Mouse (Mus musculus): ENCODE results near the gene Hsf2bp.

The Hsf2bp gene

DNA sequence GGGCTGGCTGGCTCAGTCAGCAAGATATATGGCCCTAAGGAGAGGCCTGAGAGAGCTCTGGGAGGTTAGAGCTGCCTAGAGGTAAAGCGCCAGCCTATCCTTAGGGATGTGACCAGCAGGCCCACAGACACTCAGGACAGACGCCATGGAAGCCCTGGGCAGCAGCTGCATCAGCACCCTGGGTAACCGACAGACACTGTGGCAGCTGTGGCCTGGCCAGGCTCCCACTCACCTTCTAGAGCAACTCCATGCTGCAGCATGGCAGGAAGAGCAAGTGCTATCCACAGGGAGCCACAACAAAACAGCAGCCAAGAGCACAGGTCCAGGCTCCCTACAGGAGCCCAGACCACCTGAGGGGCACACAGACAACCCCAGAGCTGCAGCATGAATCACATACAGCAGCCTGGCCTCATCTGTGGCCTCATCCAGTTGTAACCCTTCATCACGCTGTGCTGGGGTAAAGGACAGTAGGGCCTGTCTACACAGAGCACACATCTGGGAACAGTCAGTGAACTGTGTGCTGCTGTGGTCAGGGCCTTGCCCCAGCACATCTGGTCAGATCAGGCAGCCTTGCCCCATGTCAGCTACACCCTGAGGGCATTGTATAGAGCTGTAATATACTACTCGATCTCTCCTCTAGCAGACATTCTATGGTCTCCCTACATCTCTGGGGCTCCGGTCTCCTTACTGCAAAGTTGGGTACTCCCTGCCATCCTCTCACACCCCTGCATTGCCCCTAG is 100.9 kb downstream of the Hsf2bp start:
- DNase-seq = no peak

DNA sequence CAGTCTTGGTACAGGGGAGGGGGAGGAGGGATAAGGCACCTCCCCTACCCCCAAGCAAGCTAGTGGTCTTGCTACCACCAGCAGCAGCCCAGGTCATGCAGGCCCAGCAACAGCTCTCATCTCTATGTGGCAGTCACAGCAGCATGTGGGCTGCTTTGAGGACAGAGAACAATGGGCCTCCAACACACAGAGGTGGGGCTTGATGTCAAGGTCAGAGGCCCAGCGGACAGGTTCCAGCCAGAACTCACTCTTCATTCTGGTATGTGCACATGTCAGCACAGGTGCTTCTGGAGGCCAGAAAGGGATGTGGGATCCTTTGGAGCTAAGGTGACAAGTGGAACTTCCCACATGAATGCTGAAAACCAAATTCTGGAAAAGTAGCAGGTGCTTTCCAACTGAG is 102.2 kb downstream of the Hsf2bp start:
- DNase-seq = peak in 1 of 2 experiments; percentile 40

DNA sequence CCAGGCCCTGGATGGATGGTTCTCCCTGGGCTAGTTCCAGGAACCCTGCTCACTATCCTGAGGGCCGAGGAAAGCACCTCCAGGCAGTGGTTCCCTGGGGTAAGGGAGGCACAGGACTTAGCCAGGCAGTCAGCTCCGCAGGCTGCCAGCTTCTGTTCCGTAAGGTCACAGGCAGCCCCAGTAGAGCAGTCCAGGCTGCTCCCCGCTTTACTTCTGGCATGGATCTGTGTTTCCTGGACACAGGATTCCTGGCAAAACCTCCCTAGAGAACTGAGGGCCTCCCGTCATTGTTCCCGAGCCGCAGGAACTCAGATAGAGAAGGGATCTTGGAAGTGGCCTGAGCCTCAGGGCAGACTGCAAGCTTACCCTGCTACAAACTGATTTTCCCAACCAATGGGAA is 104.7 kb downstream of the Hsf2bp start:
- DNase-seq = peak; percentile 63 to 69

DNA sequence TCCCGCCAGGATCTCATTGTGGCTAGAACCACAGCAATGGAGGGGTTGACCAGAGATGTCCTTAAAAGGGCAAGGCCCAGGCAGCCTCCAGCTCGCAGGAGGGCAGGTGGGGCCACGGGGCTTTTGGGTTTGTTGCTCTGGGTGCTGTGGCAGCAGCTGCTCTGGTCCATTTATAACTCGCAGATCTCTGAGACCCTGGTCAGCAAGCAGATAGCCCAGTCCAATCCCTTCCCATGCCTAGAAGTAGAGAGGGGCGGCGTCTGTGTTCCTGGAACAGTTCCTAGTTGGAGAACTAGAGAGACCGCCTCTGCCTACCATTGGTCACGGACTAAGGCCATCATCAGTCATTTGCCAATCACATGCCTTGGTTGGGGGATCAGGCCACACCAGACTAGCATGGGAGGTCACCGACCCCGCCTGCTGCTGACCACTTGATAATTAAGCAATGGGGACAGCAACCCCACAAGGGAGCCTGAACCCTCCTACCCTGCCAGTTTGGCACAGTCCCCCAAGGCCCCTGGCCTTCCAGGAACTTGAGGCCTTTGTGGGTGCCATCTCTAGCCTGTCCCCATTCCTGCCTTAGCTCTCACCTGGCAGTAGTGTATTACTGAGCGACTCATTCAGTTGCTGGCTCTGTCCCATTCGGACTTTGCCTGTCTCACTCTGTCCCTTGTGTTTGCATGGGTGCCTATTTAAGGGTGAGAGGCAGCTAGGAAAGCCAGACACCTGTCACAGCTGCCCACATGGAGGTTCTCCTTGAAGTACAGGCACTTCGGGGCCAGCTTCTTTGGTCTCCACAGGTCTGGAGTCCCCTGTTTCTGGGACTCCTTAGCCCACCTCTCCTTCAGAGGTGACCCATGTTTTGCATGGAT is 106.1 kb downstream of the Hsf2bp start:
- DNase-seq = peak; percentile 61 to 79

DNA sequence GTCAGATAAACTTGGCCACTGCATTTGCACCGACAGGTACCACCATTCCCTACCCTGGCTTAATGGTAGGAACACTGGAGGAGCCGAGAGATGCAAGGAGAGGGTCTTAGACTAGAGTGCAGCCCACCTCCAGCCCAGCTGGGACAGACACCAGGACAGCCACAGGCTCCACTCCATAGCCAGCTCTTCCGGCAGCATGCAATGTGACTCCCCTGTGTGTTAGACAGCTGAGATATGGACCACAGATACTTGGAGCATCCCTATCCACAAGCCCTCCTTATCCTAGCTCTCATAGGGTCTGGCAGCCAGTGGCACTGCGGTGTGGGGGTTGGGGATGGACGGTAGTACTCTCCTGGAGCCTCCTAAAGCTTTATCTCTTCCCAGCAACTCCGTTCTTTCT is 107.1 kb downstream of the Hsf2bp start:
- no peak for DNase-seq

DNA sequence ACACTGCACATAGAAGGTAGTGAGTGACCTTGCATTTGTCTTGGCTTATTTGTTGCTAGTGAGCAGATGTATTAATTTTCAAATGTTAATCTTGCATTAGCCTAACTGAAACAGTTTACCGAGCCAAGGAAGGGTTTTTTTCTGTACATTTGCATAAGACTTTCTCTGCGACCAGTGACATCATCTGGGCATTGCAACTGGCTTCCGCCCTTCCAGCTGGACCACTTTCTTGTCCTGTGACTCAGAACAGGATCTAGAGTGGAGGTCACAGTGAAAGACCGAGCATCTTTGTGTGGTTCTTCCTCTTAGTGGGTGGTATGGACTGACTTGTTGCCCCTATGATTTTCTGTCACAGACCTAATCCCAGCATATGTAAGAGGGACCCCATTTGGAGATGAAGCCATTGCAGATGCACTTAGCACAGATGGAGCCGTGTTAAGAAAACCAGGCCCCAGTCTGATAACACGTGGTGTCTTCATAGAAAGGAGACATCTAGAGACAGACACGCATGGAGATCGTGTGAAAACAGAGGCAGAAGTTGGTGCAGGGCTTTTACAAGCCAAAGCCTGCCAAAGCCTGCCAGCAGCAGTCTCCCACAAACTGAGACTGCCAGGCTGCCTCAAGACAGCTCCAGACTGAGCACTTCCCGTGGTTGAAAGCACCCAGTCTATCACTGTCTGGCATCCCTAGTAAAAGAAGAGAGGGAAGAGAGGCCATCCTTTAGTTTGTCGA is 108.1 kb downstream of the Hsf2bp start:
- no peak for DNase-seq

DNA sequence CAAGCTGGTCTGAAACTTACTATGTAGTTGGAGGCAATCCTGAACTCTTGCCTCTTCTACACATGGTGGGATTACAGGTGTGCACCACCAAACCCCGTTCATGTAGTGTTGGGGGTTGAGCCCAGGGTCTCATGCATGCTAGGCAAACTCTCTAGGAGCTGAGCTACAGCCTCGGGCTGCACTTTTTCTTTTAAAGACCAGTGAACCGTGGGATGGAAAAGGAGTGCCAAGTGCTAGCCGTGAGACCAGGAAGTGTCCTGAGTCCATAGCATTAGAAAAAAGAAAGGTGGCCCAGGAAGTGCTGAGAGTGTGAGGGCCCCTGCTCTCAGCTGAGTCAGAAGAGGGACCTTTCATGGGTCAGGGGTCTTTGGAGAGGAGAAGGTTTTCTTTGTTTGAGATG is 111.9 kb downstream of the Hsf2bp start:
- peak in 1 of 2 experiments; percentile 65 for DNase-seq

DNA sequence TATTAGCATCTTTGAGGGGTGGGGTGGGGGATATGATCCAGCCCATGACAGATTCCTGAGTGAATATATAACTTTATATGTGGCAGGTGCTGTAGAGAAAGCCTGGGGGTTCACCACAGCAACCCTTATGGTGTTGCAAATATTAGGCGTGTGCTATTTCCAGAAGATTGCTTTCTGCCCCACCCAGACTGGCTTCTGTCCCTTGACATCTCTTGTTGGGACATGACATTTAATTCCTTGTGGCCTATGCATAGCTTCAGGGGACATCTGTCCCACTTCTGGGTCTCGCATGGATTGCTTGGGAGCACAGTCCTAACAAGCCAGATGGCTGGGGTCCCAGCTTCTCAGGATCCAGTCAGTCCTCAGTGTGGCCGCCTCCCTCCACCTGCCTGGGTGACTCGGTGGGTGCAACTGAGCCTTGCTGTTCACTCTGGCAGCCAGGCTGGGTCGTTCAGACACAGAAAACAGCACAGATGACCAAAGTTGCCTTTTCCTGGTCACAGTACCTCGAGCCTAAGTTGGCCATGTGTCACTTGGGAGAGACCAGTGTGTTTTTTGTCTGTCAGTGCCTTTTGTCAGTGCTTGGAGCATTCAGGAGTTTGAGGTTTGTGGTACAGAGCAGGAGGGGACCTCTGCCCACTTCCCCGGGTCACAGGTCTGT is 112.7 kb downstream of the Hsf2bp start:
- no peak for DNase-seq

DNA sequence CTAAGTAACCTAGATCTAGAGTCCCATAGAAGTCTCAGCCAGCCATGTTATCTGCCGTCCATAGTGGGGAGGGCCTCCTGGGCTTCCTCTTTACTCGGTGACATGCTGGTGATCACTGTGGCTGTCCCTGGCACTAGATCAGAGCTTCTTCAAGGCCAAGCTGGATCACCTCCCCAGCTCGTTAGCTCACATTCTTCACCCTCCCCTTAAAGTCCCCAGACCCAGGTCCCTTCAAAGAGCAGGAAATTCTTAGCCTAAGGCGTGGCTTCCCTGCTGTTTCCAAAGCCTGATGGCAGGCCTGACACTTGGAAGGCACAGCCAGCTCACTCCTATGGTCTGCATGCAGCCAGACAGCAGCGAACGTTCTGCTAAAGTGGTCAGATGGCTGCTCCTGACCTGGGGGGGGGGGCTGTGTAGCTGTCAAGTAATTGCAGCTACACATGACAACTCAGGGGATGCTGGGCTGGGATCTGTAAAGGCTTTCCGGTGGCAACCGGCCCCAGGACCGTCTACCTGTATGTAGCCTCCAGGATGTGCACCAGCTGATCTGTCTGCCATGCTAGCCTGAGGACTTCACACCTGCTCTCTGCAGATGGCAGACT is 115.5 kb downstream of the Hsf2bp start:
- DNase-seq = peak in 1 of 2 experiments; percentile 58

DNA sequence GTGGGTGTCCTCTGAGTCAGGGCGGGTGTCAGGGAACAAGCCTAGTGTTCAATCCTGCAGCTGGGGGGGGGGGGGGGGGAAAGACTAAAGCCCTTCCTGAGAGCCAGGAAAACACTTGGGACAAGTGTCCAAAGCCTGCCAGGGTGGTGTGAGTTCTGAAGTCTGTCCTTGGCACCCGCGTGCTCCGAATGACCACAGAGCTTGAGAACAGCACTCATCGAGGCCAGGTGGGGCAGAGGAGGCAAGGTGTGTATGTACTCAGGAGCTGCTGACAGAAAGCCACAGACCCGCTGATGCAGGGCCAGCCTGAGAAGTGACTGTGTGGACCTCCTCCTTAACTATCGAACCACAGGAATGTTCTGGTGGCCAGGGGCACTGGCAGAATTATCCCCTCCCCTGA is 116.5 kb downstream of the Hsf2bp start:
- no peak for DNase-seq

DNA sequence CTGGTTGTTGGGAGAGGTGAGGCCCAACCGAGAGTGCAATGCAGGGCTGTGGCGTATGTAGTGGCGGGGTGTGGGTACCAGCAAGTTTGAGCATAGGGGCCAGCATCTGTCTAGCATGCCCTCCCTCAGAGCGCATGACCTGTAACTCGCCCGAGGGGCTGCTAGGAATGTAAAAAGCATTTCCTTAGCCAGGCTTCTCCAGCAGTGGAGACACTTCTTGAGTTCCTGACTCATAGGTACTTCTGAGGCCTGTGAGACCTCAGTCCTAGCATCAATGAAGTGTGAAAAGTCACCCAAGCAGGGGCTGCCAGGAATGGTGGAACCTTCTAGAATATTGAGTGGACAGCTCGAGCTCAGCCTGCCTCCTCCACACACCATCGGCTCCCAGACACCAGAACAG is 117.8 kb downstream of the Hsf2bp start:
- DNase-seq = no peak

DNA sequence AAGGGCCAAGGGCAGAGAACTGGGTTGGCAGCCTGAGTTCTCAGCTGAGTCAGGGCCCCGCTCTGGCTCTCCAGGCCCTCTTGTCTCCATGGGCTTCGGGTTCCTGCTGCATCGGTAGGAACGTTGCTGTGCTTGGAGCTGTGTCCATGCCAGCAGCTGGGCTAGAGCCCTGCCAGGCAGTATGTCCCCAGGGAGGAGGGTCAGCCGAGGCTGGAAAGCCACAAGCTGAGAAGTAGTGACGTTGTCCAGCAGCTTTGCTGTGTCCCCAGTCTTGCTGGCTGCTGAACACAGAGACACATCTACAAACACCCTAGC is 119.7 kb downstream of the Hsf2bp start:
- DNase-seq = no peak

DNA sequence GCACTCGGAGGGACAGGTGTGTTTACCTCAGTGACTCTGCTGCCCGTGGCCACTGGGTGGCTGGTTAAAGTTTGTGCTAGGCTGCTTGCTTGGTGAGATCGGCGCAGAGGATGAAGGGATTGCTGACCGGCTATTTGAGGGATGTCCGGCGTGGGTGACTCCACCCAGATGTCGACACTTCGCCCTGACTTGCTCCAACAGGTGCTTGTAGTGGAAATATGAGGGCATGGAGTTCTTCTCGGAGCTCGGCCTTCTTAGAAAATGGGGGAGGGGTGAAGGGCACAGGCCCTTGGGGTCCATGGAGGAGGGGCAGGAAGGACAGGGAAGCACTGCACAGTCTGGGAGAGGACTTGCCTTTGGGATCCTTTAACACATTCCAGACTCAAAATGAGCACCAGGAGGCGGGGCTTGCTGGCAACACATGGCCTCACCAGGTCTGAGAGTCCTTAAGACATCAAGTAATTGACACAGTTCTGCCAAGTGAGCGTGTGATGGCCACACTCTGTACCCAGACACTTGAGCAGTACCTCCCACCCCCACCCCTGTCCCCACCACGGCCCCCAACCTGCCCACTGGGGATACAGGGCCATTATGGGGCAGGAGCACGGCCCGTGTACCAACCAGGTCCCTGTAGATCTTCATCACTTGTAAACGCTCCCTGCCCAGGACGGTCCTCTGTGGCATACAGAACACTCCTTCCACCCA is 120.2 kb downstream of the Hsf2bp start:
- peak; percentile 66 to 77 for DNase-seq

DNA sequence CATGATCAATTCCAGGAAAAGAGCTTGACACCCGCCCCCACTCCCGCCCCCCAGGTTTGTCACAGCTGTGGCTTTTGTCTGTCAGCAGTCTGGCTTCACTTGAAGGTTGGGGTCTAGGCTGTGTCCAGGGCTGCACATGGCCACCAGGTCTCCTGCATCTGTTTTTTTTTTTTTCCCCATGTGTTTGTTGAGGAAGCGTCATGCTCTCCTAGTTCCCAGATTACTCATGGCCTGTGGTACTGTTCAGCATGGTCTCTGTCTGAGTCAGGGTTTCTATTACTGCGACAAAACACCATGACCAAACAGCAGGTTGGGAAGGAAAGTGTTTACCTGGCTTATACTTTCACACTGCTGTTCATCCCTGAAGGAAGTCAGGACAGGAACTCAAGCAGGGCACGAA is 121.8 kb downstream of the Hsf2bp start:
- DNase-seq = no peak

DNA sequence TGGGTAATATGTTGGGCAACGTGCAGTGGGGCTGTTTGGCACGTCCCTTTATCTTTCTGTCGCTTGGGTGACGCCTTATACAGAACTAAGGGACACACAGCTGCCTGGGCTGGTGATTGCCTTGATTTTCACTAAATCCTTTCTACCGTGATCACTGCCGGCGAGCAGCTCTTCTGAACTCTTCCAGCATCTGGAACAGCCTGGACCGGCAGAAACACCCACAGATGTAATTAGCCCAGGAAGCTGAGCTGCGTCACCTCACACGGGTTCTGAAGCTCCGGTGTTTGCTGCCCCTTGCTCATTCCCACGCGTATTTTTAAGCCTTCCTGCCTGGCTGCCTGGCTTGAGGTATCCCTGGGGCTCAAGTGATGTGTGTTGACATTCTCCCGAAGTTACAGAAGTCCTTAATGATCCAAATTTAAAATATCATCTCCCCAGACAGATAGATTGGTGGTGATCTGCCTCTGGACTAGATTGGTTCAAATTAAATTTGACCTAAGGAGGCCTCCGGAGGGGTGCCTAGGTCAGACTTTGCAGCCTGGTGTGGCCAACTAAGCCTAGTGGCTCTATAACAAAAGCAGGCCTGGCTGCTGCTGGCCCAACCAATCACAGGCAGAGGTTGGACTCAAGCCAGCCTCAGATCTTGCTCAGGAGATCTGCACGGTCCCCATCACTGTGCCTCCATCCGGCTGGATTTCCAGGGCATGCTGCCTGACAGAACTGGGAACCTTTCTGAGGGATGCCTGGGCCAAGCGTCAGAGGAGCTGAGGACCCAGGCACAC is 123.1 kb downstream of the Hsf2bp start:
- DNase-seq = no peak

DNA sequence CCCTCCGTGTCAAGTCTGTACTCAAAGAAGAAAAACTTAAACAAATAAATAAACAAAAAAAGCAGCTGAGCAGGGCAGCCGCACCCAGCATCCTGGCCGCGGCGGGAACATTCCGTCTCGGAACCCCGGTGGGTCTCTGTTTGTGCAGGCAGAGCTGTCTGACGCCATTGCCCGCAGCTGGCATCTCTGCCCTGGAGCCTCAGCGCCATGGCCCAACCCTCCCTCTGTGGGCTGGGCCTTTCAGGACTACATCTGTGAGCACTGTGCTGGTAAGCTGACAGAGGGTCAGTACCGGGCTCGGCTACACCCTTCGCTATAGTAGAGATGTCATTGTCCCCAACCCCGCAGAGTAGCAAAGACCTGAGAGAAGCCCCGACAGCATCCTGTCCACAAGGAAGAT is 123.8 kb downstream of the Hsf2bp start:
- no peak for DNase-seq

DNA sequence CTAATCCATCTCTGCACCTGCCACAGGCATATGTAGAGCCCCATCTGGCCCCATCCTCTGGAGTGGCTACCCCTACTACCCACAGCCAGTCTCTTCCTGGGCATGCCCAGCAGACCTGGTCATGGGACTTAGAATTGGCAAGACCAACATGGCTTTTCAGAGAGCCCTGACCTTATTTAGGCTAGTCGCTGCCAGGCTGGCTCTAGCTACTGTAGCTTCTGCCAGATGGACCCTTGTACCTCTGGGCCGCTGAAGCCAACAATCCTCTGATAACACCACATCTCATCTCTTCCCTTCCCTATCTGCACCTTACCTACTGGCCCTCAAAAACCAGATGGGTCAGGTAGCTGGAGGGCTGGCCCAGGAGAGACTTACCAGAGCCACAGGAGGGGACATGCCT is 127.2 kb downstream of the Hsf2bp start:
- peak; percentile 53 to 61 for DNase-seq

DNA sequence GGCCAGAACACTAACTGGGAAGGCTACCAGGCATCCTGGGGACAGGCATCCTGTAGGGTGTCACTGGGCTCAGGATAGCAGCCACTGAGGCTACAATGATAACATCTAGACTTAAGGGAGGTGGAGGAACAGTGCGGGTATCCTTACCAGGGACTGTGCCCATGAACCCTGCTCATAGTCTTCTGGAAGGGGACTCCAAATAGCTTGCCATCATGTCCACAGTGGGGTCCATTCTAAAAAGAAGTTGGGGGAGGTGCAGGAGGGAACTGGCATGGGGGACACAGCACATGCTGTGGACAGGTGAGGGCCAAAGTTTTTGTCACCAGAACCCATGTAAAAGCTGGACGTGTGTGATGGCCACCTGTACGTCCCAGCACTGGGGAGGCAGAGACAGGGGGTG is 129.7 kb downstream of the Hsf2bp start:
- DNase-seq = peak in 1 of 2 experiments; percentile 1

DNA sequence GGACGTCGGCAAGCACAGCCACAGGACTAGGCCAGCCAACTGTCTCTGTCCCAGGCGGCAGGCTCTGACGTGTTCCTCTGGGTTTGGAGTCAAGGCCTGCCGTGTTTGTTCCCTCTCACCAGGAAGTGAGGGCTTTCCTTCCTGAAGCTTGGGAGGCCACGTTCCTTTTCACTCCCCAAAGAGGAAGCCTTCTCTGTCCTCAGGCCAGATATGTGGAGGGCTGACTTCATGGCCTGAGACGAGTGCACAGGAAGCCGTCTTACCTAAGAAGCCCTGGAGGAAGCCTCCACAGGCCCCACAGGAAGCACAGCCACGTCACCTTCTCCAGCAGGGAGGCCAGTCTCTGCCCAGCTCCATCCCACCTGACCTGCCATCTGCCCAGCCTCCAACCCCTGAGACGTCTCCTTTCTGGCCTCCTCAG is 130.3 kb downstream of the Hsf2bp start:
- DNase-seq = peak; percentile 68 to 84

DNA sequence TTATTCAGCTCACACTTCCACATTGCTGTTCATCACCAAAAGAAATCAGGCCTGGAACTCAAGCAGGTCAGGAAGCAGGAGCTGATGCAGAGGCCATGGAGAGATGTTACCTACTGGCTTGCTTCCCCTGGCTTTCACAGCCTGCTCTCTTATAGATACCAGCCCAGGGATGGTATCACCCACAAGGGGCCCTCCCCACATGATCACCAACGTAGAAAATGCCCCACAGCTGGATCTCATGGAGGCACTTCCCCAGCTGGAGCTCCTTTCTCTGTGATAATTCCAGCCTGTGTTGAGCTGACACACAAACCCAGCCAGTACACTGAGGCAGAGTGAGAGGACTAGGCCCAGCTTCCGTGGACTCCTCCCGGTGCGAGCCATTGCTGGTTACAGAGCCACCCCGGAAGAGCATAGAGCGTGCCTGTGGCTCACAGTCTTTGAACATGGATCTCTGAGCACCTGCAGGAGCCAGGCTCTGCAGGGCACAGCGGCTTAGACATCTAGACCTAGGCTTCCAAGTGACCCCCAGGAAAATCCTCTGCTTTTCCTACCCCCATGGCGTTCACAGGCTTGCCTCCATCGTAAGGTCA is 130.9 kb downstream of the Hsf2bp start:
- no peak for DNase-seq

DNA sequence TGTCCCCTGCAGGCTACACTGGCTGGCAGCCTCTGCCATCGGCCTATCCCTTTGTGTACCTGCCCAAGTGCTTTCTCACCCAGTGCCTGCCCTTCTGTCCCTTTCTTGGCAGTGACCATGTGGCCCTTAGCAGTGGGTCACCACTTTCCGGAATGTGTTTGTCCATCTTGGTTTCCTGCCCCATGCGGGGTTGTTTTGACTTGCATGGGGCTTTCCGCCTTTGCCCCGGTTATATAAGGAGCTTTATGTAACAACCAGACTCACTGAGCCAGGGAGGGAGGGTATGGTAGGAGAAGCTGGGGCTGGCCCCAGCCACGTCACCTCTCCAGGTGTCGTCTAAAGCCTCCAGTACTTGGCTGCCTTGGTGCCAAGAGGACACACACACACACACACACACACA is 132.1 kb downstream of the Hsf2bp start:
- DNase-seq = peak; percentile 73 to 90
